Mouse (Mus musculus) heart, postnatal 25 days (tissue): ENCODE data around the gene Senp1. TPM values are rescaled to one million over a fixed set of nuclear protein-coding genes. Genes with fewer than 3 reads are reported as not detected.

Source experiments
- DNase-seq: peaks from one replicate; pipeline ENCODE4 v3.0.0; 2022; ENCODE audit warnings: low spot score
- intact Hi-C: fragments of 180-260 bp; cut with DNase I; formaldehyde crosslinking; loops from one replicate; pipeline ENCODE4 v1.15.1; 2025
- total RNA-seq, 2 experiments: library from RNA; stranded (reverse); gene quantifications; 2 replicates each; pipeline ENCODE4 v1.2.3; 2021

Gene Senp1
- total RNA-seq, 2 experiments from 2014 or later = 9.9 to 10.2 TPM

DNA sequence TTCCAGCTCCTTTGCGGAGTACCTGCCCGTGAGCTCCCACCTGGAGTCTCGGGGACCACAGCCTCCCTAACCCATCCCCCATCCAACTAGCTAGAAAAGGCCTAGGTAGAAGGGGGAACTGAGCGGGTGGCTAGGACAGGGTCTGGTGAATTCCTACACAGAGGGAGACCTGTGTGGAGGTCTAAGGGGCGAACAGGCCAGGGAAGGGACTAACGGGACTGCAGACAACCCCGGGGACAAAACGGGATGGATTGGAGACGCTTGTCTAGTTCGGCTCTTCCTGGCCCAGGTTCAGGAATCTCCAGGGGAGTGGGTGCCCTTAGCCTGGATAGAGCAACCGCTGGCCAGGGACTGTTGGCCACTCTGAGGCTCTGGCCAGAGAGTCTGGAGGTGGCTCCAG is 88.4 kb downstream of the Senp1 start:
- no peak for DNase-seq
- intact Hi-C loops = no loop called here

- no peak for DNase-seq
- intact Hi-C loops = no loop called here
Observed at GRCm38 (mm10) chr15:98004740-98005159, 88.8 kb downstream of the Senp1 start.

GRCm38 (mm10) chr15:98003822-98004739 is 89.5 kb downstream of the Senp1 start, which contains the start of gene Col2a1:
TSS of gene Col2a1 (minus strand) at chr15:98004695.
- intact Hi-C loops = no loop called here
- no peak for DNase-seq

DNA sequence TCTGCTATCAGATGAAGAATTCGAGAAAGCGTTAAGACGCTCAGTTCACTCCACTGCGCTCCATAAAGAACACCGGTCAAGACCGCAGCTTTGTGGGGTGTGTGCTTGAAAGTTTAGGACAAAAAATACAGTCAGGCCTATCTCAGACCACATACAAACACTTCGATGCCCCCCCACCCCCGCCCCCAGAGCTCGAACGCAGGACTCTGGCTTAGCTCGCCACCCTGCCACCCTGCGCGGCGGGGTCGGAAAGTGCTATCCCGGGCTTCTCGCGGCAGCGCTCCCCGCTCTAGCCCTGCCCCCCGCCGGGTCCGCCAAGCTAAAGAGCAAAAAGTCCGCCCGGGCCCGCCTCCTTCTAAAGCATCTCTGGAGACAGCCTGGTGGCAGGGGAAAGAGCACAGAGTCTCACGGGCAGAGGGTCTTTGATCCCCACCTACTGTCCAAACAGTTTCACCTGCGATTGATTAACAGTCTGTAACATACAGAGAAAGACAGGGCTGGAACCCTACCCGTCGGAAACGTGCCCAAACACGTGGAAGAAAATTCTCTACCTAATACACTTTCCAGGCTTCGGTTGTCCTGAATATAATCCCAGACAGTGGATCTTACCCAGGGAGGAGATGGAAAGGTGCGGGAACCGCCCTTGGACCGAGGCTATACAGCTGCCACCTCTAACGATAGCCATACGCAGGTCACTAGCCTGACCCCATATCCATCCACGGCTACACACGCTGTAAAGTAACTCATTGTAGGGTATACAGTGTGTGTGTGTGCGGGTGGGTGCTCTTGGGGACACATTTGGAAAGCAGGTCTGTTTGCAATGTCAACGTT is 90.3 kb downstream of the Senp1 start:
- intact Hi-C loops = no loop called here
- no peak for DNase-seq

DNA sequence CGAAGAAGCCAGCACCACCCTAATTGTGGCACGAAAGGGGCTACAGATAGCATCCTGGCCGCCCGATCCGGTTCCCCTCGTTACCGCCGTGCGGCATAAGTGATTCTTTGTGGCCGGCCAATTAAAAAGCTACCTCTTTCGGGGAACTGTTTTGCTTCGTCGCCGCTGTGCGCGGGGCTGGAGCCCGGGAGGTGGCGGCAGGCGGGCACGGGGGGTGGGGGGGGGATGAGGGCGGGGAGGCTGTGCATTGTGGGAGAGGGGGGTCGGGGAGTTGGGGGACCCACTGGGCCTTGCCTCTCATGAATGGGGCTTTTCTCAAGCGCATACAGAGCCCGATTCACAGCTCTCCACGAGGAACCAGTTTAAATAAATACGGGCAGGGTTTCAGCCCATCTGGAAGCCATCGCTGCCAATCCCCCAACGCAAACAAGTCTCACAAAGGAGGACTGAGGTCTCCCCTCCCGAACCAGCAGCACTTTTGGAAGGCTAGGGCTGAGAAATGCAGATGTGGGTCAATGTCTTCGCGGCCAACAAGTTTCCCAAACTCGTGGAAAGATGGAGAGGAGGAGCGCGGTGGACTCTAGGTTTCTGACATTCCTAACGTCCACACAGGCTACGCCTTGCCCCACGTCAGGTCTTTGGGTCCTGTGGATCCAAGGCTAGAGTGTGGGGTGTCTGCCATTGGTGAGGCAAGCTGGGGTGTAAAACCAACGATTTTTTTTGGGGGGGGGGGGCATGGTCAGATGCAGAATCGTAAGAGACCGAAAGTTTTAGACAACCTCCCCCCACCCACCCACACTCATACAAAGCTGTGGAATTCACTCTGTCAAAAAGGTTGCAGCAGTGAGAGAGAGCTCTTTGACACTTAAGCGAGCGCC is 91.2 kb downstream of the Senp1 start:
- DNase-seq = no peak
- intact Hi-C loops = no loop called here

DNA sequence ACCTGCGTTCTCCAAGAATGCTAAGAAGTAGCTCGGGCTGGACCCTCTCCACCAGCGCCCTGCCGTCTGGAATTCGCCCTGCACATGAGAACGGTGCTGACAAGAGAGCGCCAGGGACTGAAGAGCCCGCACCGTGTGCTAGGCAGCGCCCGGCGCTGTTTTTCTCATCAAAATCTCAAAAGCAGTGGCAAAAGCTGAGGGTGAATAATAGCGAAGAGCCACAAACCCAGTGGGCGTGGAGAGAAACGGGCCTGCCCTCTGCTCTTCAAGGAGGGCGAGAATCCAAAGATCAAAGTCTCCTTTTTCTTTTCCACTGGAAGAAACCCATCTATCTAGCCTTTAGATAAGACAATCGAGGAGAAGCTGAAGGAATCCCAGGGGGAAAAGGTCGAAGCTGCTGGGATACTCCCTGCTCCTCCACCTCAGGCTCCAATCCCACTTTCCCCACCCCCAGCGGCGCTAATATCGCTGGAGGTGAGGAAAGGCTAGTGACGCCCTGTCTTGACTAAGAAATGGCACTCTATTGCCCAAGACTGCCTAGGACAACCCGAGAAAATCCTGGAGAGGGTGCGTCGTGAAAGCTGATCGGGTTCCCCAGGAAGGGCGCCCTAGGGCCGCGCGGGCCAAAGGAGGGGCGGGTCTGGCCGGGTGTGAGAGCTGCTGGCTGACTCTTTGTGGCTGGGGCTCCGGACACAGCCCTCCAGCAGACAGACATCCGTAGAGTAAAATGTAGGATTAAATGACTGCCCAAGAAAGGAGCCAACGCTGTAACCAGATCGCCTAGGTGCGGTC is 92.0 kb downstream of the Senp1 start:
- no peak for DNase-seq
- intact Hi-C loops = no loop called here

DNA sequence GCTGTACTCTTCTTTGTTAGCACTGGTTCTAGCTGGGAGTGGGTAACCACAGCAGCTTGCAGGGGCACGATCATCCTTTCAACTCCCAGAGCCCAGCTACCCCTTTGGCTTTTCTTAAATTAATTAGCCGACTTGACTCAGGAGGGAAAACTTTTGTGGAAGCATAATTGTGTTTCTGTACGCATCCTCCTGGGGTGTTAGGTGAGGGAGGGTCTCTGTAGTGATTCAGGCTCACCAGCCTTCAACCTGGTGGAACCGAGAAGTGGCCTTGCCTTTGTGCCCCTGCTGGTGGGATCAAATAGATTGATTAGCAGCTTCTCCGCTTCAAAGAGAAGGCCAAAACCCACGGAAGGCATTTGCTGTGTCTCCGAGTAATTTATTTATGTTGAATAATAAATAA is 93.6 kb downstream of the Senp1 start:
- intact Hi-C loops = no loop called here
- no peak for DNase-seq

DNA sequence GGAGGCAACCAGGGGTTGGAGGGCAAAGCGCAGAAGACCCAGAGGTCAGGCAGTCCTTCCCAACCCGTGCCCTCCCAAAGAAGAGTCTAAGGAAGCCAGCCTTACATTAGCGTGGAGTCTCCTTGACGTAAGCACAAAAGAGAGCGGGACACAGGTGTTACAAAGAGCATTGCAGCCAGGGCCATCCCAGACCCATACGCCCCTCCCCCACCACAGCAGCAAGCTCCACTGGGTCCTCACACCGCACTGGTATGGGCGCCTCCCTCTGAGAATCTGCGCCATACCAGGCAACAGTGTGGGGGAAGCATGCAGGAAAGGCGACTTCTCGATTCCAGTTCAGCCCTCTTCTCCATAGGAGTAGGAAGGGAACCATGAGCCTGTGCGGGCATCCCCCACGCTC is 94.0 kb downstream of the Senp1 start:
- no peak for DNase-seq

GRCm38 (mm10) chr15:97996716-97997256 is 96.8 kb downstream of the Senp1 start:
- intact Hi-C loops = no loop called here
- DNase-seq = no peak

More for the DNA sequence above, 94.0 kb downstream of the Senp1 start:
- intact Hi-C loops = no loop called here

GRCm38 (mm10) chr15:97992712-97993286 is 100.7 kb downstream of the Senp1 start:
- intact Hi-C loops = no loop called here
- peak; percentile 70 for DNase-seq

- intact Hi-C loops = no loop called here
- no peak for DNase-seq
Observed at GRCm38 (mm10) chr15:97992027-97992711, 101.4 kb downstream of the Senp1 start.

DNA sequence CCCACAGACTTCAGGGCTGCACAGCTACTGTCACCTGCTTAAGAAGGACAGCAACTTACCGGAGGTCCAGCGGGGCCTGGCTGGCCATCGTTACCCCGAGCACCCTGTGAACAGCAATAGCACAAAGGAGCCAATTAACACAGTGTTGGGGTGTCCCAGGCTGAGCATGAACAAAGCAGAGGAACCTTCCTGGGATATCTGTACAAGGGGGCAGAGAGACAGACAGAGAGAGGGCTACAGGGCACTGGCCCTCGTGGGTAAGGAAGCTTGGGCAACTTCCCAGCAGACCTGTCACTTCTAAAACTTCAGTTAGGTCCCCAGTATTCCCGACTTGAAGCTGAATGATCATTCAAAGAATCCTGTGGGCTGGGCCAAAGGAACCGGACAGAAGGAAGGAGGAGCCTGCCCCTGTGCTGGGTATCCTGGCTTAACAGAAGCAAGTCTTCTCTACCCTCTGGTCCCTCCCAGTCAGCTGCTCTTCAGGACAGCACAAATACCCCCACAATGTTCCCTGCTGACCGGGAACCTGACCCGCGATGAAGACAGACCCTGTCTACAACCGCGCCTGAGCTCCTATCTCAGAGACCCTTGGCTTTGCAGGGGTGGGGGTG is 102.2 kb downstream of the Senp1 start:
- intact Hi-C loops = no loop called here
- DNase-seq = no peak

DNA sequence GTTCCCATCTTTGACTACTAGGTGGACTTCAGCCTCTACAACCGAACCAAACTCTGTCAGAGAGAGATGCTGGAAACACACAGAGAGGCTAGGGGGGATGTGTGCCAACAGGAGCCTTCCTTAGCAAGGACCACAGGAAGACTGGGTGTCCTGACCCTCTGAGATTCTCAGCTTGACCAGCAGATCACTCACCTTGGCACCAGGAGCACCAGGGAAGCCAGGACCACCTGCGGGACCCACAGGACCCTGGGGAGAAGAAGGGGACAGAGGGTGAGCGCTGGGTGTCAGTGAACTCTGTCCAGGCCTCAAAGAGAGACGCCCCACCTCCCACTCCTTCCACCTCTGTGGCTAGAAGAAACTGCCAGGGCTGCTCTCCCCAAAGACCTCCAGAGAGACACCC is 102.8 kb downstream of the Senp1 start:
- intact Hi-C loops = no loop called here

GRCm38 (mm10) chr15:97990124-97990523 is 103.4 kb downstream of the Senp1 start:
- no peak for DNase-seq
- intact Hi-C loops = no loop called here

More for the DNA sequence above, 102.8 kb downstream of the Senp1 start:
- DNase-seq = no peak

- DNase-seq = no peak
- intact Hi-C loops = no loop called here
Observed at GRCm38 (mm10) chr15:97989544-97989943, 104.0 kb downstream of the Senp1 start.
